Mouse (Mus musculus) gastrocnemius, postnatal 36 days (tissue): ENCODE results near the gene Rps6kb1. TPM values are rescaled to one million over a fixed set of nuclear protein-coding genes. Genes with fewer than 3 reads are reported as not detected.
"Not testable (repeated sequence)": the region's sequence is repeated elsewhere in the genome, so short reads cannot be mapped to it uniquely, and the experiment has no call there.

Experiments
- DNase-seq, 2 experiments: peaks; one replicate each; pipeline ENCODE4 v3.0.0; 2022
- intact Hi-C: fragments of 180-260 bp; cut with DNase I; formaldehyde crosslinking; loops from one replicate; pipeline ENCODE4 v1.15.1; 2025
- microRNA-seq, 2 experiments: library from miRNA; unstranded; fragments of <30 nt; microRNA quantifications; one replicate each; pipeline ENCODE4 v1.2.0; 2021
- total RNA-seq, 2 experiments: library from RNA; stranded (reverse); gene quantifications; 2 replicates each; pipeline ENCODE4 v1.2.3; 2021

The Rps6kb1 gene
- total RNA-seq, 2 experiments from 2014 or later = 19.4 to 22.6 TPM

GRCm38 (mm10) chr11:86484910-86485510 lies 59.6 kb downstream of the Rps6kb1 start:
- intact Hi-C loops = no loop called here
- DNase-seq = peak; percentile 27 to 30

GRCm38 (mm10) chr11:86484101-86484868 lies 60.3 kb downstream of the Rps6kb1 start, which contains the start of gene Rnft1:
Gene Rnft1, plus strand, starts transcription at chr11:86484657.
- intact Hi-C loops = no loop called here
- DNase-seq = peak; percentile 97 to 99

- intact Hi-C loops = no loop called here
- no peak for DNase-seq
Observed at GRCm38 (mm10) chr11:86473576-86473975, 71.0 kb downstream of the Rps6kb1 start.

GRCm38 (mm10) chr11:86472771-86473171 lies 71.8 kb downstream of the Rps6kb1 start:
- intact Hi-C loops = no loop called here
- DNase-seq = no peak

GRCm38 (mm10) chr11:86471785-86472184 lies 72.8 kb downstream of the Rps6kb1 start:
- DNase-seq = no peak
- intact Hi-C loops = no loop called here

- intact Hi-C loops = no loop called here
- DNase-seq = no peak
Observed at GRCm38 (mm10) chr11:86468971-86469370, 75.6 kb downstream of the Rps6kb1 start.

GRCm38 (mm10) chr11:86468345-86468744 lies 76.3 kb downstream of the Rps6kb1 start:
- intact Hi-C loops = no loop called here
- DNase-seq = no peak

- intact Hi-C loops = not testable (repeated sequence)
- peak in 1 of 2 experiments; percentile 17 for DNase-seq
Observed at GRCm38 (mm10) chr11:86464275-86464674, 80.3 kb downstream of the Rps6kb1 start.

- DNase-seq = no peak
- intact Hi-C loops = no loop called here
Observed at GRCm38 (mm10) chr11:86462579-86462978, 82.0 kb downstream of the Rps6kb1 start.

- DNase-seq = no peak
- intact Hi-C loops = no loop called here
Observed at GRCm38 (mm10) chr11:86458866-86459265, 85.7 kb downstream of the Rps6kb1 start.

- intact Hi-C loops = no loop called here
Observed at GRCm38 (mm10) chr11:86457545-86457944, 87.1 kb downstream of the Rps6kb1 start.

GRCm38 (mm10) chr11:86453991-86454390 lies 90.6 kb downstream of the Rps6kb1 start:
- no peak for DNase-seq
- intact Hi-C loops = no loop called here

More at GRCm38 (mm10) chr11:86457545-86457944, 87.1 kb downstream of the Rps6kb1 start:
- DNase-seq = no peak

Small RNA genes lying within 50 kb of the gene (microRNA-seq; reads per million reads assigned to microRNA genes)
- gene Mir21a = 9,216 to 49,507 reads per million in 2 experiments

Other genes with a start within 250 kb of the Rps6kb1 start
- gene Med13, start 187.2 kb downstream of the Rps6kb1 start, total RNA-seq = 10 to 100 TPM; 31.8 to 35.9 TPM
- 10 to 100 TPM; 39.5 to 42.6 TPM for gene Rnft1, start 60.1 kb downstream of the Rps6kb1 start, total RNA-seq
- gene Tubd1, start 186 bp upstream of the Rps6kb1 start, total RNA-seq = 1 to 10 TPM; 5.5 to 6.5 TPM
- 10 to 100 TPM; 75.0 to 79.6 TPM for gene Vmp1, start 139.0 kb upstream of the Rps6kb1 start, total RNA-seq
- 1 to 10 TPM; 5.1 to 6.1 TPM for gene Ptrh2, start 139.2 kb upstream of the Rps6kb1 start, total RNA-seq
- 100 to 1,000 TPM in 1 of 2 experiments, 10 to 100 TPM in 1; 94.8 to 111 TPM for gene Cltc, start 212.8 kb upstream of the Rps6kb1 start, total RNA-seq